Mouse (Mus musculus) urinary bladder, postnatal 25 days (tissue): ENCODE data around the gene 2610318N02Rik.
"Not testable (repeated sequence)": the region's sequence is repeated elsewhere in the genome, so short reads cannot be mapped to it uniquely, and the experiment has no call there.

Experiments used
- DNase-seq: peaks from one replicate; pipeline ENCODE4 v3.0.0; 2022; ENCODE audit warnings: low spot score

2610318N02Rik gene

GRCm38 (mm10) chr16:17124871-17125520 is at the start of gene 2610318N02Rik:
Gene 2610318N02Rik (minus strand): TSS chr16:17125167.
- DNase-seq: peak; percentile 52

GRCm38 (mm10) chr16:17168049-17168448 is 43.1 kb upstream of the 2610318N02Rik start:
- no peak for DNase-seq

GRCm38 (mm10) chr16:17167179-17167578 is 42.2 kb upstream of the 2610318N02Rik start:
- no peak for DNase-seq

- not testable (repeated sequence) for DNase-seq
Measured at GRCm38 (mm10) chr16:17165478-17165877, 40.5 kb upstream of the 2610318N02Rik start.

GRCm38 (mm10) chr16:17154346-17154745 is 29.4 kb upstream of the 2610318N02Rik start:
- DNase-seq: no peak

GRCm38 (mm10) chr16:17151874-17152273 is 26.9 kb upstream of the 2610318N02Rik start:
- DNase-seq: no peak

GRCm38 (mm10) chr16:17150520-17151258 is 25.7 kb upstream of the 2610318N02Rik start:
- DNase-seq: no peak

- DNase-seq: peak; percentile 26
Measured at GRCm38 (mm10) chr16:17148084-17148483, 23.1 kb upstream of the 2610318N02Rik start.

- peak; percentile 25 for DNase-seq
Measured at GRCm38 (mm10) chr16:17147391-17147929, 22.5 kb upstream of the 2610318N02Rik start.

- peak; percentile 64 for DNase-seq
Measured at GRCm38 (mm10) chr16:17146772-17147235, 21.8 kb upstream of the 2610318N02Rik start, which contains the start of gene Ccdc116. Gene Ccdc116 (minus strand): TSS chr16:17147229.

- no peak for DNase-seq
Measured at GRCm38 (mm10) chr16:17144339-17144738, 19.4 kb upstream of the 2610318N02Rik start, which contains the start of gene Ydjc. Gene Ydjc (plus strand): TSS chr16:17144621.

GRCm38 (mm10) chr16:17137355-17137754 is 12.4 kb upstream of the 2610318N02Rik start:
- no peak for DNase-seq

GRCm38 (mm10) chr16:17132906-17133200 is 7.9 kb upstream of the 2610318N02Rik start:
- DNase-seq: no peak

GRCm38 (mm10) chr16:17132089-17132905 is 7.3 kb upstream of the 2610318N02Rik start, which contains the start of gene Sdf2l1:
Gene Sdf2l1 (minus strand): TSS chr16:17132383.
- peak; percentile 93 for DNase-seq

- peak; percentile 15 for DNase-seq
Measured at GRCm38 (mm10) chr16:17131191-17132088, 6.5 kb upstream of the 2610318N02Rik start.

- DNase-seq: peak; percentile 16
Measured at GRCm38 (mm10) chr16:17127292-17127691, 2.3 kb upstream of the 2610318N02Rik start.

- DNase-seq: no peak
Measured at GRCm38 (mm10) chr16:17124119-17124870, 672 bp downstream of the 2610318N02Rik start.

- DNase-seq: no peak
Measured at GRCm38 (mm10) chr16:17121569-17121968, 3.4 kb downstream of the 2610318N02Rik start.

- no peak for DNase-seq
Measured at GRCm38 (mm10) chr16:17117309-17117799, 7.6 kb downstream of the 2610318N02Rik start.
